Mouse (Mus musculus): Measurements from ENCODE around the gene Rtf1. TPM values are rescaled to one million over a fixed set of nuclear protein-coding genes. Genes with fewer than 3 reads are reported as not detected.

Rtf1 gene
- polyA plus RNA-seq, 1 experiment from 2014 or later, result 39.2 TPM

DNA sequence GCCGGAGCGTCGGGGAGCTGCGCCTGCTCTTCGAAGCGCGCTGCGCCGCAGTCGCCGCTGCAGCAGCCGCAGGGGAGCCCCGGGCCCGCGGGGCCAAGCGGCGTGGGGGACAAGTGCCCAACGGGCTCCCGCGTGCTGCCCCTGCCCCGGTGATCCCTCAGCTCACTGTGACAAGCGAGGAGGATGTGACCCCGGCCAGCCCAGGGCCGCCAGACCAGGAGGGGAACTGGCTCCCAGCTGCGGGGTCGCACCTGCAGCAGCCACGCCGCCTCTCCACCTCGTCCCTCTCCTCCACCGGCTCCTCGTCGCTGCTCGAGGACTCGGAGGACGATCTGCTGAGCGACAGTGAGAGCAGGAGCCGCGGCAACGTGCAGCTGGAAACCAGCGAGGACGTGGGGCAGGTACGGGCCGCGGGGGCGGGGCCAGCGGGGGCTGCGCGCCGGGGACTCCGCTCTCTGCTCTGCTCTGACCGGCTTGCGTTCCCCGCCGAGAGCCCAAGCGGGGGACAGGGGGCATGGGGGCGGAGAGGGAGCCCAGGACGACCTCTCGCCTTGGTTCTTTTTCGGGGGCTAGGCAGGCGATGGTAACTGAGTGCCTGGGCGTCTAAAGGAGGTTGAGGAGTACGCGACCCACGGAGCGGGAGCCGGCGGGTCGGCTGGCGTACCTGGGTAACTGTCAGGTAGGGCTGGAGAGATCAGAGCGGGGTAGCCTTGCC lies 67.8 kb downstream of the Rtf1 start:
- TF ChIP-seq CTCF (IDR thresholded peaks at IDR 0.05) (no peak), EP300 (IDR thresholded peaks at IDR 0.05) (no peak)
- H3K4me2 ChIP-seq (replicated peaks; ENCODE audit: low read depth, low read length), result peak overlapping the region; percentile 100
- peak; percentile 42 for DNase-seq (ENCODE audit: low spot score)
- H3K9ac ChIP-seq (replicated peaks; ENCODE audit: low read depth), result peak overlapping the region; percentile 46; the same call in 1 of the 2 replicates
- peak; percentile 2; the same call in 1 of the 2 replicates for ATAC-seq
- no peaks in the 10 kb centered on the region for H3K9me3 ChIP-seq (ENCODE audit: low read length)
- H3K4me1 ChIP-seq (ENCODE audit: insufficient read depth, low read depth, low read length), result peaks cover 25% of the 10 kb centered on the region
- H3K27me3 ChIP-seq (replicated peaks; ENCODE audit: insufficient read depth, low read length), result peaks cover 17% of the 10 kb centered on the region; the same call in 1 of the 2 replicates
- peak overlapping the region; percentile 67 for H3K4me3 ChIP-seq (ENCODE audit: low read depth, low read length)
- H3K27ac ChIP-seq (ENCODE audit: low read length), result no peak overlapping the region
- WGBS, result 1% methylated on average over 49 of the region's 70 CpGs
- no peaks in the 10 kb centered on the region for H3K36me3 ChIP-seq (ENCODE audit: insufficient read depth, low read length)

DNA sequence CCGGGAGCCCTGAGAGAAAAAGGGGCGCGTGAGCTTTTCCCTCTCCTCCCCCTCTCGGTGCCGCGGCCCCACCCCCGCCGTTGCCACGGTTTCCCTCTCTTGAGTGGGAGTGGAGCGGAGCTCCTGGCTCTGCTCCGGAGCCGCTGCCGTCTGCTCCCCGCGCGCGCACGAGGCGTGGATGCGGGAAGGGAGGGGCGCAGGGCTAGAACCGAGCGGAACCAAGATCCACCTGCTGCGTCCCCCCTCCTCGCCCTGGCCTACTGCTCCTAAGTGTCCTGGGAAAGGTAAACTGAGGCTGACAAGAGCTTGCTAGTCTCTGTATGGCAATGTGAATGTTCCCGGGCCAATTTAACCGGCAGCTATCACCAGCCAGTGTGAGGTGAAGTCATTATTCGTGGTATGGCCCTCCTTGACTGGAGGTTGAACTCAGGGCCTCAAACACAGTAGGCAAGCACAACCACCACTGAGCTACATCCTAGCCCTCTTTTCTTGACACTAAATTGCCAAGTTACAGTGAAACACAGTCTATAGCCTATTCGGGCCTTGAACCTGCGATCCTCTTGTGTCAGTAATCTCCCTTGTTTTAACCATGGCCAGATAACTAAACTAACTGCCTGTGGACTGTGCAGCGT lies 68.4 kb downstream of the Rtf1 start:
- TF ChIP-seq CTCF (IDR thresholded peaks at IDR 0.05) (no peak), EP300 (IDR thresholded peaks at IDR 0.05) (no peak)
- Histone ChIP-seq H3K27me3 (replicated peaks; ENCODE audit: insufficient read depth, low read length) (peaks cover 17% of the 10 kb centered on the region; the same call in 1 of the 2 replicates), H3K4me3 (ENCODE audit: low read depth, low read length) (peak overlapping the region; percentile 67), H3K27ac (ENCODE audit: low read length) (peak overlapping the region; percentile 32; the same call in 1 of the 2 replicates), H3K9ac (replicated peaks; ENCODE audit: low read depth) (no peak overlapping the region), H3K9me3 (ENCODE audit: low read length) (no peaks in the 10 kb centered on the region), H3K36me3 (ENCODE audit: insufficient read depth, low read length) (no peaks in the 10 kb centered on the region), H3K4me1 (ENCODE audit: insufficient read depth, low read depth, low read length) (peaks cover 25% of the 10 kb centered on the region), H3K4me2 (replicated peaks; ENCODE audit: low read depth, low read length) (peak overlapping the region; percentile 100)
- DNase-seq (ENCODE audit: low spot score), result no peak
- no peak for ATAC-seq
- WGBS, result 12% methylated on average over 13 of the region's 31 CpGs

DNA sequence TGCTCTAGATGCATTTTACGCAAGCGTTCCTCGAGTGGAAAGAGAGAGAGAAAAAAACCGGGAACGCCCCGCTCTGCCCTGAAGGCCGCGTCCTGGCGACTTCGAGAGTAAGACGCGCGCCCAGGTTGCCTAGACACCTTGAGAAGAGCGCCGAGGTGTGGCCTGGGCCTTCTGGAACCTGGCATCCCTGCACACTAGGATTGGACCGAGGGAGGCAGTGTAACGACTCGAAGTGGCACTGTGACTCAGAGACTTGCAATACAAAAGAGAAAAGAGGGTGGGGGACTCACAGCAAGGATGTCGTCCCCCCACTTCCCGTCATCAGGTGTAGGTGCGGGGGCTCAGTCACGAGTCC lies 68.9 kb downstream of the Rtf1 start:
- H3K36me3 ChIP-seq (ENCODE audit: insufficient read depth, low read length), result no peaks in the 10 kb centered on the region
- TF ChIP-seq CTCF (IDR thresholded peaks at IDR 0.05) (0 out of 2 replicates have a peak, but pooled peaks have one; percentile 10), EP300 (IDR thresholded peaks at IDR 0.05) (no peak)
- peak overlapping the region; percentile 100 for H3K4me2 ChIP-seq (replicated peaks; ENCODE audit: low read depth, low read length)
- no peaks in the 10 kb centered on the region for H3K9me3 ChIP-seq (ENCODE audit: low read length)
- peak overlapping the region; percentile 32; the same call in 1 of the 2 replicates for H3K27ac ChIP-seq (ENCODE audit: low read length)
- no peak overlapping the region for H3K9ac ChIP-seq (replicated peaks; ENCODE audit: low read depth)
- peaks cover 17% of the 10 kb centered on the region; the same call in 1 of the 2 replicates for H3K27me3 ChIP-seq (replicated peaks; ENCODE audit: insufficient read depth, low read length)
- 12% methylated on average over 22 of the region's 22 CpGs for WGBS
- peak; percentile 71 for ATAC-seq
- DNase-seq (ENCODE audit: low spot score), result peak; percentile 81
- peaks cover 25% of the 10 kb centered on the region for H3K4me1 ChIP-seq (ENCODE audit: insufficient read depth, low read depth, low read length)
- H3K4me3 ChIP-seq (ENCODE audit: low read depth, low read length), result peak overlapping the region; percentile 17

DNA sequence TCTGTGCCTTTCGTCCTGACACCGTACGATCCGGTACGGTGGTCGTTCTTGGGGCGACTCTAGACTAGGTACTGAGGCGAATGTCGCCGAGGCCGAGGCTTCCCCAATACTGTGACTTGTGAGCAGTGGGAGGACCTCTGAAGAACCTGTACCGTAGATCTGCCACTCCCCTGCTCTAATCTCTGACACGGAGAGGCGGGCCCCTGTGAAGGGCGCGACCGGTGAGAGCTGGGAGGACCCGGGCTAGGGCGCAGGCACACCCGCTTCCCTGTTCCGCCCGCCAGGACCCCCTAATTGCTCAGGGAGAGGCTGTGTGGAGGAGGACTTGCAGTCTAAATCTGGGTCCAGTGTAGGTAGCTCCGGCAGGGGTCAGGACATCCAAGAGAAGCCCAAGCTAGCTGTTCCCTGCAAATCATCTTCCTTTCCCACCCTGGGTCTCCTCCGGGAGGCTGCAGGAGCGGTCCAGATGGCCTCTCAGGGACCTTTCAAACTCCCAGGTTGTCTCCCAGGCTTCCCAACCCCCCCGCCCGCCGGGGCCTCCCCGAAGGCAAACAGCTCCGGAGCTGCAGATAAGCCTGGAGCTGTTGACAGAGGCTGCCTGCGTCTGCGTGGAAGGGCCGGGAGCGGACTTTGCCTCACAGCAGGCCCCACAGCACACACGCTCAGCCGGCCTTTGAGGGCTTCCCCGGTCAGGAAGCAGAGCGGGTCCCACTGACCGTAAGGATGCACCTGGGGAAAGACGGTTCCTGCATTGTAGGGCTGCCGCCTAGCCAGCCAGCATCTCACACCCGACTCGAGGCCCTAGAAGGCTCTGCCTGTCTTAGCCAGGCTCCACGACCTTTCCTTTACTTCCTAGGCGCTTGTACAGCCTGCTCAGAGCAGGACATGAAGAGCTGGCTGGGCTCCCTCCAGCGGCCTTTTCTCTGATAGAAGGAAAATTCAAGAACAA lies 69.6 kb downstream of the Rtf1 start:
- Histone ChIP-seq H3K9ac (replicated peaks; ENCODE audit: low read depth) (no peak overlapping the region), H3K27me3 (replicated peaks; ENCODE audit: insufficient read depth, low read length) (peaks cover 17% of the 10 kb centered on the region; the same call in 1 of the 2 replicates), H3K36me3 (ENCODE audit: insufficient read depth, low read length) (no peaks in the 10 kb centered on the region), H3K27ac (ENCODE audit: low read length) (peak overlapping the region; percentile 32; the same call in 1 of the 2 replicates), H3K9me3 (ENCODE audit: low read length) (no peaks in the 10 kb centered on the region), H3K4me3 (ENCODE audit: low read depth, low read length) (peak overlapping the region; percentile 17), H3K4me2 (replicated peaks; ENCODE audit: low read depth, low read length) (peak overlapping the region; percentile 100), H3K4me1 (ENCODE audit: insufficient read depth, low read depth, low read length) (peaks cover 25% of the 10 kb centered on the region)
- no peak for TF ChIP-seq EP300 (IDR thresholded peaks at IDR 0.05)
- TF ChIP-seq CTCF (IDR thresholded peaks at IDR 0.05), result peak; percentile 19
- 8% methylated on average over 45 of the region's 46 CpGs for WGBS
- ATAC-seq (peak; percentile 82), DNase-seq (ENCODE audit: low spot score) (peak; percentile 84)

DNA sequence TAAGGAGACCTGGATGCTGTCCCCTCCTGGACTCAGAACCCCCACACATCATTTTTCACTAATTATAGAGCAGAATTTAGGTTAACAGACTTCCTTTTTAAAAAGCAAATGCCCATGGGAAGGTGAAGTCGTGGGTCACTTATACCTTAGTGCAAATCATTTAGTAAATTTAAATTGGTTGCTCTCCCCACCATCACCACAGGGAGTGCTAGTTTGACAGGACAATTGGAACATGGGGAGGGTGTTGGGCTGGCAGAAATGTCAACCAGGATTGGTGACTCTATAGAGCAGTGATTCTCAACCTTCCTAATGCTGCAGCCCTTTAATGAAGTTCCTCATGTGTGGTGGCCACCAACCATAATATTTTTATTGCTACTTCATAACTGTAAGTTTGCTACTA lies 70.4 kb downstream of the Rtf1 start:
- DNase-seq (ENCODE audit: low spot score), result peak; percentile 62
- no peak overlapping the region for H3K9ac ChIP-seq (replicated peaks; ENCODE audit: low read depth)
- H3K36me3 ChIP-seq (ENCODE audit: insufficient read depth, low read length), result no peaks in the 10 kb centered on the region
- no peak overlapping the region for H3K4me2 ChIP-seq (replicated peaks; ENCODE audit: low read depth, low read length)
- no peak for ATAC-seq
- peaks cover 25% of the 10 kb centered on the region for H3K4me1 ChIP-seq (ENCODE audit: insufficient read depth, low read depth, low read length)
- H3K4me3 ChIP-seq (ENCODE audit: low read depth, low read length), result no peak overlapping the region
- peaks cover 17% of the 10 kb centered on the region; the same call in 1 of the 2 replicates for H3K27me3 ChIP-seq (replicated peaks; ENCODE audit: insufficient read depth, low read length)
- TF ChIP-seq CTCF (IDR thresholded peaks at IDR 0.05) (peak; percentile 66), EP300 (IDR thresholded peaks at IDR 0.05) (no peak)
- H3K27ac ChIP-seq (ENCODE audit: low read length), result no peak overlapping the region
- WGBS, result 10% methylated on average over 1 of the region's 1 CpGs
- H3K9me3 ChIP-seq (ENCODE audit: low read length), result no peaks in the 10 kb centered on the region
